Mouse (Mus musculus): ENCODE measurements around the gene Slc26a8. TPM values are rescaled to one million over a fixed set of nuclear protein-coding genes. Genes with fewer than 3 reads are reported as not detected.
A peak's percentile ranks its signal among the peaks of the same experiment; 100 is the strongest.
"Not testable (repeated sequence)": the region's sequence is repeated elsewhere in the genome, so short reads cannot be mapped to it uniquely, and the experiment has no call there.

The Slc26a8 gene
- 2.5 and 3.2 TPM in 2 replicates for total RNA-seq (2014; fragmentation: Nextera tagmentation)
- 0.22 and 1.1 TPM in 2 replicates for total RNA-seq (2017)
- 0.10 and 0.24 TPM in 2 replicates for polyA plus RNA-seq (2012)

- Histone ChIP-seq H3K4me3 (ENCODE audit: low read depth, low read length) (peak within 1 kb of the TSS; percentile 100), H3K4me1 (ENCODE audit: insufficient read depth, low read depth, low read length) (peaks cover 36% of the 10 kb centered on the region), H3K36me3 (replicated peaks) (peaks cover 16% of the 10 kb centered on the region), H3K27me3 (ENCODE audit: insufficient read depth, low read length) (no peaks in the 10 kb centered on the region; the same call in 1 of the 2 replicates), H3K9me3 (replicated peaks) (no peaks in the 10 kb centered on the region)
- no peak for ATAC-seq (ENCODE audit: extremely low read depth, insufficient number of reproducible peaks, low FRiP score, poor library complexity, severe bottlenecking)
- no peak for DNase-seq (ENCODE audit: low spot score)
- TF ChIP-seq POLR2AphosphoS5 (IDR thresholded peaks at IDR 0.05; ENCODE audit: insufficient replicate concordance, low read depth, low read length) (no peak), GATA2 (IDR thresholded peaks at IDR 0.05; ENCODE audit: borderline replicate concordance, low read depth, low read length) (no peak), GATA1 (IDR thresholded peaks at IDR 0.05; ENCODE audit: borderline replicate concordance, low read length) (no peak), TAL1 (conservative IDR thresholded peaks at IDR 0.05; ENCODE audit: low read depth, low read length) (no peak), CTCF (IDR thresholded peaks at IDR 0.05; ENCODE audit: low read depth, low read length) (no peak)
Measured at GRCm38 (mm10) chr17:28689586-28690283, at the start of gene Slc26a8. Gene Slc26a8, minus strand, starts transcription at chr17:28690233.

DNA sequence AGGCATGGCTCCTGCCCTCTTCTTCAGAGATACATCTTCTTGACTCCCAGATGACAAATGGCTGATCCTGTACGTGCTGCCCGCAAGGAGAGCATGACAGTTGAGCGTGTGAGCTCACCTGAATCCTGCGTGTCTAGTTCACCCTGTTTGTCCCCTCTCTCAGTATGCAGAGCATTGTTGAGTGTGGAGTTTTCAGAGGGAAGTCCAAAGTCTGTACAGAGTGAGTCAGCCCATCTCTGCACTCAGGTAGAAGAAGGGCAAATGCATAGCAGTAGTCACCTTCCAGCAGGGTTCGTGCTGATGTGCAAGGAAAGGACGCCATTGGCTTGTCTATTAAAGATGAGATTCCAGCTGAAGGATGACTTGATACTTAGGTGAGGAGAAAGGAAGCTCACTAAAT is 49.2 kb upstream of the Slc26a8 start:
- Histone ChIP-seq H3K27me3 (ENCODE audit: insufficient read depth, low read length) (no peaks in the 10 kb centered on the region), H3K4me3 (ENCODE audit: low read depth, low read length) (no peak overlapping the region), H3K4me1 (ENCODE audit: insufficient read depth, low read depth, low read length) (peaks cover 13% of the 10 kb centered on the region), H3K9me3 (replicated peaks) (no peaks in the 10 kb centered on the region), H3K36me3 (replicated peaks) (peaks cover 97% of the 10 kb centered on the region)
- no peak for ATAC-seq (ENCODE audit: extremely low read depth, insufficient number of reproducible peaks, low FRiP score, poor library complexity, severe bottlenecking)
- DNase-seq (ENCODE audit: low spot score) = no peak
- TF ChIP-seq GATA1 (IDR thresholded peaks at IDR 0.05; ENCODE audit: borderline replicate concordance, low read length) = no peak
- no peak for TF ChIP-seq GATA2 (IDR thresholded peaks at IDR 0.05; ENCODE audit: borderline replicate concordance, low read depth, low read length)
- no peak for TF ChIP-seq POLR2AphosphoS5 (IDR thresholded peaks at IDR 0.05; ENCODE audit: insufficient replicate concordance, low read depth, low read length)
- TF ChIP-seq TAL1 (conservative IDR thresholded peaks at IDR 0.05; ENCODE audit: low read depth, low read length) = no peak
- no peak for TF ChIP-seq CTCF (IDR thresholded peaks at IDR 0.05; ENCODE audit: low read depth, low read length)

DNA sequence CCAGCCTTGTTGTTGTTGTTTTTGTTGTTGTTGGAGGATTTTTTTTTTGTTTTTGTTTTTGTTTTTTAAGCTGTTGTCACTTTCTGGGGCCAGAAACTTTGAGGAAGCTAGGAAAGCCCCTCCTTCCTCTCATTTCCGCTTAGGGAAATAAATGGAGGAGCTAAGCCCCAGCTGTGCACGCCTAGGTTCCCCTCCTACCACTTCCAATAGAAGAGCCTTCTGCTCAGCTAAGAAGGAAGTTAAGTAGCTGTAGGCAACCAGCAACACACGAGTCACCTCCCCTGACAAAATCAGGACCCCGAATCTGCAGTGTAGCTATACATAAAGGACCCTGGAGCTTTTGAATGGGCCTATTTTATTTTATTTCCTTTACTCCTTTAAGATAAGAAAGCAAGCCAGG is 47.9 kb upstream of the Slc26a8 start:
- no peak for ATAC-seq (ENCODE audit: extremely low read depth, insufficient number of reproducible peaks, low FRiP score, poor library complexity, severe bottlenecking)
- peaks cover 13% of the 10 kb centered on the region for H3K4me1 ChIP-seq (ENCODE audit: insufficient read depth, low read depth, low read length)
- H3K36me3 ChIP-seq (replicated peaks) = peaks cover 94% of the 10 kb centered on the region
- H3K4me3 ChIP-seq (ENCODE audit: low read depth, low read length) = no peak overlapping the region
- DNase-seq (ENCODE audit: low spot score) = no peak
- H3K27me3 ChIP-seq (ENCODE audit: insufficient read depth, low read length) = no peaks in the 10 kb centered on the region
- TF ChIP-seq CTCF (IDR thresholded peaks at IDR 0.05; ENCODE audit: low read depth, low read length) (no peak), POLR2AphosphoS5 (IDR thresholded peaks at IDR 0.05; ENCODE audit: insufficient replicate concordance, low read depth, low read length) (no peak), GATA1 (IDR thresholded peaks at IDR 0.05; ENCODE audit: borderline replicate concordance, low read length) (no peak), TAL1 (conservative IDR thresholded peaks at IDR 0.05; ENCODE audit: low read depth, low read length) (no peak), GATA2 (IDR thresholded peaks at IDR 0.05; ENCODE audit: borderline replicate concordance, low read depth, low read length) (no peak)
- no peaks in the 10 kb centered on the region for H3K9me3 ChIP-seq (replicated peaks)

- H3K36me3 ChIP-seq (replicated peaks) = peaks cover 95% of the 10 kb centered on the region
- H3K4me3 ChIP-seq (ENCODE audit: low read depth, low read length) = no peak overlapping the region
- ATAC-seq (ENCODE audit: extremely low read depth, insufficient number of reproducible peaks, low FRiP score, poor library complexity, severe bottlenecking) (no peak), DNase-seq (ENCODE audit: low spot score) (no peak)
- H3K27me3 ChIP-seq (ENCODE audit: insufficient read depth, low read length) = no peaks in the 10 kb centered on the region
- no peaks in the 10 kb centered on the region for H3K9me3 ChIP-seq (replicated peaks)
- TF ChIP-seq CTCF (IDR thresholded peaks at IDR 0.05; ENCODE audit: low read depth, low read length) (no peak), GATA1 (IDR thresholded peaks at IDR 0.05; ENCODE audit: borderline replicate concordance, low read length) (no peak), POLR2AphosphoS5 (IDR thresholded peaks at IDR 0.05; ENCODE audit: insufficient replicate concordance, low read depth, low read length) (no peak), TAL1 (conservative IDR thresholded peaks at IDR 0.05; ENCODE audit: low read depth, low read length) (no peak), GATA2 (IDR thresholded peaks at IDR 0.05; ENCODE audit: borderline replicate concordance, low read depth, low read length) (no peak)
- H3K4me1 ChIP-seq (ENCODE audit: insufficient read depth, low read depth, low read length) = peaks cover 13% of the 10 kb centered on the region
Measured at GRCm38 (mm10) chr17:28736486-28736885, 46.5 kb upstream of the Slc26a8 start.

DNA sequence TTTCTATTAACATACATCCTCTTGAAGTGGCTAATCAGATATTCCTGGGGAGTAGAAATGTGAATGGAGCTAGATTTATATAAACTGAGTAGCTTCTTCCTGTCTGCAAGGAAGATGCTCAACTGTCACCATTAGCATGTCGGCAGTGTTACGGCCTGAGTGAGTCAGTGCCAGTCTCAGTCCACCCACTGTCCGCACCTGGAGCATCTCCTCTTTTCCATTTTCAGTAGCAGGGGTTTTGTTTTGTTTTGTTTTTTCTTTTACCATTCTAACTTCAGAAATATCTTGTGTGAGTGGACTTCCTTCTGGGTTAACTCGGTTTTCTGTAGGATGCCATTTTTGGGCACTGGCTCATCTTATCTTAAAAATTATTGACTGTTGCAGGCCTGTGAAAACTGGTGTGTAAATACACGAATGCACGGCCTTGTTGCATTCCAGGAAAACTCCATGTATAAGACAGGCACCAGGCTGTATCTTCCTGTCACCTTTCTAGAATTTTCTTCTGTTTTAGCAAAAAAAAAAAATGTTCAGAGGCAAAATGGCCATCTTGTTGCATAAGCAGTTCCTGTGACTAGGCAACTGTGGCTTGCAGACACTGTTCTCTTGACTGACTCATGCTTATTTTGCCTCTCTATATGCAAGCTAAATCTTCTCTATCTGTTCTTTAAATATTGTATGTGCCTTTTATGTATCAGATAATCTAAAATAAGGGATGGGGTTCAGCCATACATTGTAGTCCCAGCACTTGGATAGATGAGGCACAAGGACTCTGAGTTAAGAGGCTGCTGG is 45.5 kb upstream of the Slc26a8 start:
- Histone ChIP-seq H3K27me3 (ENCODE audit: insufficient read depth, low read length) (no peaks in the 10 kb centered on the region), H3K9me3 (replicated peaks) (no peaks in the 10 kb centered on the region), H3K4me3 (ENCODE audit: low read depth, low read length) (no peak overlapping the region), H3K4me1 (ENCODE audit: insufficient read depth, low read depth, low read length) (peaks cover 13% of the 10 kb centered on the region), H3K36me3 (replicated peaks) (peaks cover 95% of the 10 kb centered on the region)
- TF ChIP-seq TAL1 (conservative IDR thresholded peaks at IDR 0.05; ENCODE audit: low read depth, low read length) (no peak), POLR2AphosphoS5 (IDR thresholded peaks at IDR 0.05; ENCODE audit: insufficient replicate concordance, low read depth, low read length) (no peak), GATA1 (IDR thresholded peaks at IDR 0.05; ENCODE audit: borderline replicate concordance, low read length) (no peak), CTCF (IDR thresholded peaks at IDR 0.05; ENCODE audit: low read depth, low read length) (no peak), GATA2 (IDR thresholded peaks at IDR 0.05; ENCODE audit: borderline replicate concordance, low read depth, low read length) (no peak)
- DNase-seq (ENCODE audit: low spot score) (no peak), ATAC-seq (ENCODE audit: extremely low read depth, insufficient number of reproducible peaks, low FRiP score, poor library complexity, severe bottlenecking) (no peak)

DNA sequence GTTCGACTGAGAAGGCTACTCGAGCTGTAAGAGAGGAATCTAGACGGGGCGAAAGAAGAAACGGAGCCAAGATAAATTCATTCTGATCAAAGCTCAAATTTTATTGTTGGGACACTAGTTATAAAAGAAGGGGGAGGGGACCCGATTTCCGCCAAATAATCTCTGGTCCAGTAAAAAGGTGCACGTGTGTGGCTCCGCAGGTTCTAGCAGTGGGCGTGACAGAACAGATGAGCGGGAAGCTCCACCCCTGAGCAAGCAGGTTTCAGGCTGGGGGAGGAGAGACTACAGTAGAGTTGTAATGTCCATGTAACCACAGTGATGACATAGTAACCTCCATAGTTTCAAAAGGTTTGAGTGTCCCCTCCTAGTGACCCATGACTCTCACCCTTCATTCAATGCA is 37.5 kb upstream of the Slc26a8 start:
- H3K4me3 ChIP-seq (ENCODE audit: low read depth, low read length); DNase-seq (ENCODE audit: low spot score); H3K27me3 ChIP-seq (ENCODE audit: insufficient read depth, low read length); H3K4me1 ChIP-seq (ENCODE audit: insufficient read depth, low read depth, low read length); ATAC-seq (ENCODE audit: extremely low read depth, insufficient number of reproducible peaks, low FRiP score, poor library complexity, severe bottlenecking); H3K9me3 ChIP-seq (replicated peaks): not testable (repeated sequence)
- peaks cover 91% of the 10 kb centered on the region for H3K36me3 ChIP-seq (replicated peaks)

Data from G1E (cell line).